Mouse (Mus musculus) G1E-ER4 (cell line): ENCODE measurements around the gene Ppp1r16b. TPM values are rescaled to one million over a fixed set of nuclear protein-coding genes. Genes with fewer than 3 reads are reported as not detected.

Experiments
- GATA1 ChIP-seq: IDR thresholded peaks from one replicate; pipeline ENCODE4 v1.8.0; 2012; ENCODE audit warnings: low read length, inconsistent platforms
- polyA plus RNA-seq: library from polyadenylated mRNA; stranded (reverse); fragments of >175 nt; gene quantifications from 2 replicates; pipeline ENCODE4 v1.2.3, GENCODE M21; 2012

The Ppp1r16b gene
- polyA plus RNA-seq, 1 experiment, result not detected

DNA sequence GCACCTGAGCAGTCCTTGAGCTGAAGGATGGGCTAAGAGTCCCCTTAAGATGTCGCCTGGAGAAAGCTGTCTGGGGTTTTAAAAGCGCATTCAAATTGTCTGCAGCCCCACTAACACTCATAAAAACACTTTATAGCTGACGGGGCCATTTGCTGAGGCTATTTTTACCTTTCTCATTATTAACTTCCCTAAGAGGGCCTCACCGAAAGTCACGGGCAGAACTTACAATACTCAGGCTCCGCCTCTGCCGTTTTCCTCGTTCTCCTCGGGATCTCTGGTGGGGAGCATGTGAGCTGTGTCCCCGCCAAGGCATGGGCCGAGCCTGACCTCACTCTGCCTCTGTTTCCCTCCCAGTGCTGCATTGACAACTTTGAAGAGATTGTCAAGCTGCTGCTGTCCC lies 81.0 kb downstream of the Ppp1r16b start:
- TF ChIP-seq GATA1, result no peak

DNA sequence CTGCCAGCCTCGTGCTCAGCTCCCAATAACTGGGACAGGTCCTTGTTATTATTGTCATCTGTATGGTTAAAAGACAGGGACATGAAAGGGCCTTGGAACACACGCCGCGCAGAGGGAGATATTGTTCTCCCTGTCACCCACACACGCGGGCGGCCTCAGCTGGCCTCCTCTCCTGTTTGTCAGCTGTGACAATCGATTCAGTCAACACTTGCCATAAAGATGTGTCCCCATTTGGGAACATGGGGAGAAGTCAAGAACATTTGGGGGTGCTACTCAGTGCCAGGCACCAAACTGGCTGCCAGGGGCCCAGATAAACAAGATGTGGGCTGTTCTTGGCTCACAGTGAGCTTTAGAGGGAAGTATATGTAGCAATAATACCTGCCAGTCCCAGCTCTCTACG lies 84.2 kb downstream of the Ppp1r16b start:
- no peak for TF ChIP-seq GATA1

DNA sequence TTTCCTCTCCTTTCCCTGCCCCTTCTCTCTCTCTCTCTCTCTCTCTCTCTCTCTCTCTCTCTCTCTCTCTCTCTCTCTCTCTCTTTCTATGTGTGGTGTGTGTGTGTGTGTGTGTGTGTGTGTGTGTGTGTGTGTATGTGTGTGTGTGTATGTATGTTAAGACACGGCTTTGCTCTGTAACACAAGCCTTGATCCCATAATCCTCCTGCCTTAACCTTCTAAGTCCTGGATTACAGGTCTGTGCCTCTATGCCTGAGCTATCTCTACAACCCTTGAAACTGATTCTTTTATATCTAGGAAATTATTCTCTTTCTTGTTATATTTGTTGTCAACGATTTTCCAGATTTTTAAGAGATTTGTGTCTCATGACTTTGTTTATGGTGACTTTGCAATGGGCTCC lies 95.0 kb downstream of the Ppp1r16b start:
- no peak for TF ChIP-seq GATA1

DNA sequence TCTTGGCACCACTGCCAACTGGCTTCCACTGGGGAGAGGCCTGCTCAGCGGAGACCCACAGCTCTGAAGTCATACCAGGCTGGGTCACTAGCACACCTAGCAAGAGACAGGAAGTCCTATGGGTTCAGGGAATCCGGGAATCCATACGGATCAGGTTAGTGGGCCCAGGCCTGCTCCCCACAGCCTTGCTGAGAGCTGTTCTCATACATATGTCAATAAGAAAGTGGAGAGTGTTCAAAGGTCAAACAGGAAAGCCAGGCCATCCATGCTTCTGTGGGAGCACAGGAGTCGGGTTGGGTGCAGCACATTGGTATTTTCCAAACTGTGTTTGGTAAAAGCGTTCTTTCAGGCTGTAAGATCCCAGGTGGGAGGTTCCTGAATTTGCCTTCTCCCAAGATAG lies 97.1 kb downstream of the Ppp1r16b start:
- no peak for TF ChIP-seq GATA1

DNA sequence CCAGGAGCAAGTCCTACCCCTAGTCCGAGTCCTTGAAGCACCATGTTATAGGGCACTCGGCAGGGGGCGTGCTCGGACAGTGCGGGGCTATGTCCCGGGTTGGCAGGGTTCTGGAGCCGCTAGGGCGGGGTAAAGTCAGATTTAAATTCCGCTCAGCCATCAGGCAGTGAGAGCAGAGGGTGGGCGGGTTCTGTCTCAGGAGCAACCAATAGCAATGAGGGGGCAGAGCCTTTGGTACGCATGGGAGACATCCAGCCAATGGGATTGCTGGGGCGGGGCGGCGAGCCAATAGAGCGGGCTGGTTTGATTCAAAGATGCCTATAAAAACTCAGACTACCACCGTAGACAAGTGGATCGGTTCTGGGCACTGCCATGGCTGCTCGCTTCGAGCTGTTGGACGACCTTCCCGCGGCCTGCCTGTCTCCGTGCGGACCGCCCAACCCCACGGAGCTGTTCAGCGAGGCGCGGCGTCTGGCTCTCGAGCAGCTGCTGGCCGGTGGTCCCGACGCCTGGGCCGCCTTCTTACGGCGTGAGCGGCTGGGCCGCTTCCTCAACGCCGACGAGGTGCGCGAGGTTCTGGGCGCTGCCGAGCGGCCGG lies 102.6 kb downstream of the Ppp1r16b start, which contains the start of gene Fam83d:
TSS of gene Fam83d (plus strand) at position 352 of the 598 bp plus-strand sequence.
- no peak for TF ChIP-seq GATA1

DNA sequence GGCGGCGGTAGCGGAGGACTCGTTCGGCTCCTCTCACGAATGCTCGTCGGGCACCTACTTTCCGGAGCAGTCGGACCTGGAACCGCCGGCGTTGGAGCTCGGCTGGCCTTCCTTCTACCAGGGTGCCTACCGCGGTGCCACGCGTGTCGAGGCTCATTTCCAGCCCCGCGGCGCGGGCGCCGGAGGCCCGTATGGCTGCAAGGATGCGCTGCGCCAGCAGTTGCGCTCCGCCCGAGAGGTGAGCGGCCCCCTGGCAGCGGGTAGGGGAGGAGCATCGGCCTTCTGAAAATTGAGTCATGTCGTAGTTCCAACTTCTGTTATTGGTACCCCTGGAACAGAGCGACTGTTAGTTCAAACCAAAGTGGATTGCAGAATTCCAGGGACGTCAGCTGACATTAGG lies 103.2 kb downstream of the Ppp1r16b start:
- TF ChIP-seq GATA1, result no peak

DNA sequence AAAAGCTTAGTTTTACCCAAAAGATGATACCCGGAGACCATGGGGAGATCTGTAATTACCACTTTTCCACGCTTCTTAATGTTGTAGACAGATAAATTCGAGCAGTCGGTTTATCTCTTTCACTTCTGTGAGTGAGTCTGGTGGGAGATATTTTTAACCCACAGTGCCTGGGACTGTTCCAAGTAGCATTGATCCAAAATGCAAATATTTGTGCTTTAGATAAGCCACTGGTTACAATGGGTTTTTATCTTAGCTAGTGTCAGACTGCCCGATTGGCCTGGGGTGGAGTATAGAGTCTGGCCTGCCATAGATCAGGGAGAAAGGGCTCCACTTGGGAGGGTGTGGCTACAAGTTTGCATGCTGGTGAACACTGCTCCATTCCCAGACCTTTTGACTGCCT lies 103.6 kb downstream of the Ppp1r16b start:
- TF ChIP-seq GATA1, result peak; percentile 67

DNA sequence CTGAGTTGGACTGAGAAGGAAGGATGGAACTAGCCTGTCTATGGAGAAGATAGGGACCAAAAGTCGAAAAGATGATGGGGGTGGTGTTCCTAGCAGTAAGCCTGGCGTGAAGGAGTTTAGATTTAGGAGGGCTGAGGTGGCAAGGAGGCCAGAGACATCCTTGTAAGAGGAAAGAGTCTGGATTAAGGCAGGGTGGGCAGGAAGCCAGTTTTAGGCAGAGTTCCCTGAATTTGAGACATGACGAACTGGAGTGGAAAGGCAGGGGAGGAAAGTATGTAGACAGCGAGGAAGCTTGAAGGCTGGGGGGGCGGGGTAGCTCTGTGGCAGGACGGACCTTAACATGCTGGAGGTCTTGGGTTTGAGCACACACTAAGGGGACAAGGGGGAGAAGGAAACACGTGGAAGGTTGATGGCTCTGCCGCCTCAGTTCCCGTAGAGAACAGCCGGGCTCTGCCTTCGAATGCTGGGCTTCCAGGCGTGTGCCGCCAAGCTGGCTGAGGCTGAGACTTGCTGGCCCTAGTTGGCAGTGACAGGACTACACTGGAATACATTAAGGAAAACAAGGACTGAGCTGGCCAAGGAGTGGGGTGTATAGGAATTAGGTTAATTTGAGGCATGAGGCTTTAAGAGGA lies 105.0 kb downstream of the Ppp1r16b start:
- no peak for TF ChIP-seq GATA1

DNA sequence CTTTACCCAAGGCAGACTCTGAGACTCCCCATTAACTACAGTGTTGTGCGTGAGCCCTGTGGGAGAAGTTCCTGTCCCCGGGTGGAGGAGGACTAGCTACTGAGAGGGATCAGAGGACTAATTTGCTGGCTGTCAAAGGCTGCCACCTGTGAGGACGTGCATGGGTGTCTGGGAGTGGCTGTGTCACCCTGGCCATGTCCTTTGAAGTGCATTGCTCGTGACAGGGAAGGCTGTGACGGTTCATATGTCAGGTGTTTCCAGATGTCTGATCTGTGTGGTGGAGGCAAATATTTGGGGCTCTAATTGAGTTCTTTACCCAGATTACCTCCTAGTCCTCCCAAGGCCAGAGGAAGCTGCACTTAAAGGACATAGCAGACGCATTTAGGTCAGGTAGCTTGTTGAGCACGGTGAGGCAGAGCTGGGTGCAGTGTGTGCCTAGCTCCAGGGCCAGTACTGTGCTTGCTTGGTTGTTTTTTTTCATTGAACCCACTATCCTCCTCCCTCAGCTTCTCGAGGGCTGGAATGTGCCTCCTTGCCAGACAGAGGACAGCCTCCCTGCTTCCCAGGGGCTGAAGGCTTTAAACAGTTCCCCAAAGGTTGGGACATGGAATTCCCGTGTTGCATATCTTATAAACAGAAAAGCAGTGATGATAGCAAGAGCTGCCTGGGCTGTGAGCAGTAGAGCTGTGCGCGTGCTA lies 106.0 kb downstream of the Ppp1r16b start:
- TF ChIP-seq GATA1, result no peak

DNA sequence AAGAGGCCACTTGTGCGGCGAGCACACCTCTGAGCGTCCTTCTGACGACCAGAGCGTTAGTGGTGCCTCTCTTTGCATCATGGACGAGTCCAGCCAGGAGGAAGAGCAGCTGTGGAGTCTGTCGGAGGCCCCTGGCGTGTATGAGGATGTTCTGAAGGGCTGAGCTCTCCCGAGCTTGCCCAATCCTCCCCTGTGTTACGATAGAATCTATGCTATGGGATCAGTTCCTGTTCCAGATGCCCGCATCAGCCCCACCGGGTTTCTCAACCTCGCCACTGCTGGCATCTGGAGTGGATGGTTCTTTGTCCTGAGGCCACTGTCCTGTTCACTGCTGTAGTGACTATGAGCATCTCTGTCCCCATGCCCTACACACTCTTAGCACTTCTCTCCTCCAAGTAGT lies 107.6 kb downstream of the Ppp1r16b start:
- TF ChIP-seq GATA1, result no peak

DNA sequence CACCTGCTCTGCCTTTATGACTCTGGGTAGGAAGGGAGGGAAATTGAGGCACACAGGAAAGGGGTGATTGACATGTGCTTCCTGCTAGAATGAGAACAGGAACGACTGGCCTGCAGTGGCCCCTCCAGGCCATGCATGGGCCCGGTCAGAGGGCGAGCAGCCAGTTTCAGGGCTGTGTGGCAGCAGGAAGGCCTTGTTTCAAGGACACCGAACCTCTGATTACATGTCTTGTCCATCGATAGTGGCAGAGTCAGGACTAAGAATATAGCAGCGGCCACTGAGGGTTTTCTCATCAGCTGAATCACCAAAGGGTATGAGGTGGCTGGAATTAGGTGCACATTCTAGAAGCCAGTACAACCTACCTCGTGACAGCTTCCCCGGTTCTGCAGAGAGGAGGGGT lies 109.7 kb downstream of the Ppp1r16b start:
- no peak for TF ChIP-seq GATA1

DNA sequence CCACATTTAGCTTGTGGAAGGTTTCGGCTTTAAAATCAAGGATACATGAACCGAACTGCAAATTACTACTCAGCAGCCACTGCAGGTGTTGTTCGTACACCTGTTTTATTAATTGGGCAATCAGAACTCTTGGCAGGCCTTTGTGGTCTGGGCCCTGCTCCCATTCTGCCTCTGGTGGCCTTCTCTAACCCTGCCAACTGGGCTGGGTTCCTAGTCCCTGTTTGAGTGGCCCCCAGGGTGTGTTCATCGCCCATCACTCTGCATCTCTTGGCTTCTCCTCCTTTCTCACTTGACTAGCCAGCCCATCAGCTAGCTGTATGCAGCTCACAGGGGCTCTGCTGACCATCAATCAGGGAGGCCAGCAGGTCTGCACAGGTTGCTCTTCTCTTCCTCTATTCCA lies 111.5 kb downstream of the Ppp1r16b start:
- no peak for TF ChIP-seq GATA1

DNA sequence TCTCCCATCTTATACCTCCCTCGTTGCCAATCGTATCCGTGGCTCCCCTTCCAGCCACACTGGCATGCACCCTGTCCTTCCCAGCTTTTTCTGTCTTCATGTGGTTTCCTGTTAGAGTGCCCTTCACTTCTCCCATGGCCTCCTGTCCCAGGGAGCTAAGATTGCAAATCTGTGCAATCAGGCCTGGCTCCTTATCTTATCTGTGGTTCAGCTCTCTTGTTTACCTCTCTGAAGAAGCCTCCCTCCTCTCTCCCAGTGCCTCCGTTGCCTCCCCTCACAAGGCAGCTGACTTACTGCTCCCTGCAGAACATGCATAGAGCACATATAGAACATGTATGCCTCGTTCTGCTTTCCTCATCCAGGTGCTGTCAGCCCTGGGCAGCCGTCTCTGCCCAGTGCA lies 112.3 kb downstream of the Ppp1r16b start:
- no peak for TF ChIP-seq GATA1

DNA sequence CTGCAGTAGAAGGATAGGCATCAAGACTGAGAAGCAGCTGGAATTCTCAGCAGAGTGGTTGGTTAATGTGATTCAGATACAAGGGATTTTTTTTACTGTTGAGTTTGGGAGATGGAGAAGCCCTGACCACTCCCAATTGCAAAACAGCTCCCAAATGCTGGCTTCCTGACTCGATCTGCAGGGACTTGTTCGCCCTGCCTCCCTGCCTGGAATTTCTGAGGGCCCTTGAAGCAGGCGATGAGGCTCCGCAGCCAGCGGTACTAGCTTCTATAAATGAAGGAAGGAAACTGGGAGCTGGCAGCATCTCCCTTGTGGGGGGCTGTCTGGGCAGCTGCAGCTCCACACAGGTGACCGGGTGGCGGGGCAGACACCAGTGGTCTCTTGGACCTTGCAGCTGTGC lies 113.2 kb downstream of the Ppp1r16b start:
- TF ChIP-seq GATA1, result no peak

DNA sequence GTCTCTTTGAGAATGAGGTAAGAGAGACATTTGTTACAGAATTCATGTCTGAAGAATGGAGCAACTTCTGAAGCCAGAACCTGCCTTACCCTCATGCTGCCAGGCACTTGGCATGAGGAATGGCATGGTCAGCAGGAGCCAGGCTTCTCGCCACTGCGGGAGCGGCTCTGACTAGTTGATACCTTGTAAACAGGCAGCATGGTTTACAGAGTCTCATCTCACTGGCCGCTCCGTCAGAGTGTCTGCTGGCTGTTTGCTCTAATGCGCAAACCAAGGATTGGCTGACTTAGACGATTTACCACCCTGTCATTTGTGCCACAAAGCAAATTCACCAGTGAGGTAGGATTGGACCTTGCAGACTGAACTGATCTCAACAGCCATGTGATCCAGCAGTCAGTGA lies 115.9 kb downstream of the Ppp1r16b start:
- no peak for TF ChIP-seq GATA1

DNA sequence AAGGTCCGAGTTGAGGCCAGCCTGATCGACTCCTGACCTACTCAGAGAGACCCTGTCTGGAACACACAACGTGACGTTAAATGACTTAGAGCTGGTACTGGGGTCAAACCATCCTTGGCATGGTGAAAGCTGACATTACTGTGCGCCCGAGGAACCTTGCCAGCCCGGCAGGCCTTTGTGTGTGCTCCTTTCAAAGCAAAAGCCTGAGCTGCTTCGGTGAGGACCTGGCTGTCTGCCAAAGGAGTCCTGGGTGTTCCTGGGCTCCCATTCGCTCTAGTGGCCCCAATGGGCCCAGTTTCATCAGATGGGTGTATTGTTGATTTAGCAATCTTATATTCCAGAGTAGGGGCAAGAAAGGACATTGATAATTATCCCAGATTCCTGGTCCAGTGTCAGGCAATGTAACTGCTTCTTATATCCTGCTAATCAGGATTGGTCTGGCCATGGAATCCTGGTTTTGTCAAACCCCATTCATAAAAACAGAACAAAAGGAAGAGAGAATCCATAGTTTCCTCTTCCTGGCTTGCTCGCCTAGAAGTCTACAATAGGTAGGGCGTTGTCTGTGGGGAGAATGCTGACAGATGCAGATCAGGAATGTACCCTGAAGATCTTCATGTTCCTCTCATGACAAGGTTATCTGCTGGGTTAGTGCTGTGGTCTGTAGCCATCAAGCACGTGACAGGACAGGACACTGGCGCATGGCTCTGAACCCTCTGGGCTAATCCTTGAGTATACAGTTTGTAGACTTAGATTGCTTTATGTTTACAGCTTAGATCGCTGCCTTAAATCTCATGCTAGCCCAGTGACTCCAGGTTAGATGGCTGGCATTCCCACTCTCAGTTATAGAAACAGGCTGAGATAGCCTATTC lies 122.0 kb downstream of the Ppp1r16b start:
- TF ChIP-seq GATA1, result no peak
